Mouse (Mus musculus) lung, postnatal 25 days (tissue): ENCODE measurements at regions not wholly inside any gene's neighbourhood (a gene's known extent, or its start where the extent isn't known, plus 50 kb on each side); places are given as distances from the start of the nearest gene placed in this dataset.

Experiments used
- DNase-seq: peaks from one replicate; pipeline ENCODE4 v3.0.0; 2022; ENCODE audit warnings: low spot score

DNA sequence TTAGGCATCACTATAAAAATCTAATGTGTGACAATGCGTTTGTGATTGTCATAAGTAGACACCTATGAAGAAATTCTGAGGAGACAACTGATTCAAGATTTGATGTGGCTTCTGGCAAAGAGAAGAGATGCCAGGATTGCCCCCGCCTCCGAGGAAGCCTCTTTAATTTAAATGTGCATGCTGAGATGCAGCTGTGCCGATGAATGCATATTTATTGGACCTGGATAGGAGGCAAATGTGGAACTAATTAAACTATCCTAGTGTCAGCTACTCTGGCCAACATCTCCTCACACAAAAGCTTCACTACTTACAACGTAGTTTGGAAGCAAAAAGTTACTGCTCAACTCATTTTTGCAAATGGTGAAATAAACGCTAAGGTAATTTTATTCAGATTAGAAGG is 173.4 kb upstream of the Dph6 start:
- DNase-seq, result no peak

DNA sequence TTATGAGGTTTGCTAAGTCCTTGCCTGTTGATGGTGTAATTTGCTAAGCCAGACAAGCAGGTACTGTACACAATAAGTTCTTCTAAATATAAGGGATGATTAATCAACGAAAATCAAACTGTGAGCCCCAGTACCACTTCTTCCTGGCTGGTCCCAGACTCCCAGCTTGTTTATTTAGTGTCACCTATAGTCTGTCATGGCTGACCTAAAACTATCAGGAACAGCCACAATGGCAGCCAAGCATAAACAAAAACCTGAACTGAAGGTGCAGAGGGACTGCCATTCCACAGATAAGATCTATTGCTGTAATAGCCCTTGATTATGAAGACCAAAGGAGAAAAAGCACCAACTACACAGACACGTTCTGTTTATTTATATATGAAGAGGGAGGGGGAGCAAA is 180.9 kb upstream of the Dph6 start:
- DNase-seq, result no peak

DNA sequence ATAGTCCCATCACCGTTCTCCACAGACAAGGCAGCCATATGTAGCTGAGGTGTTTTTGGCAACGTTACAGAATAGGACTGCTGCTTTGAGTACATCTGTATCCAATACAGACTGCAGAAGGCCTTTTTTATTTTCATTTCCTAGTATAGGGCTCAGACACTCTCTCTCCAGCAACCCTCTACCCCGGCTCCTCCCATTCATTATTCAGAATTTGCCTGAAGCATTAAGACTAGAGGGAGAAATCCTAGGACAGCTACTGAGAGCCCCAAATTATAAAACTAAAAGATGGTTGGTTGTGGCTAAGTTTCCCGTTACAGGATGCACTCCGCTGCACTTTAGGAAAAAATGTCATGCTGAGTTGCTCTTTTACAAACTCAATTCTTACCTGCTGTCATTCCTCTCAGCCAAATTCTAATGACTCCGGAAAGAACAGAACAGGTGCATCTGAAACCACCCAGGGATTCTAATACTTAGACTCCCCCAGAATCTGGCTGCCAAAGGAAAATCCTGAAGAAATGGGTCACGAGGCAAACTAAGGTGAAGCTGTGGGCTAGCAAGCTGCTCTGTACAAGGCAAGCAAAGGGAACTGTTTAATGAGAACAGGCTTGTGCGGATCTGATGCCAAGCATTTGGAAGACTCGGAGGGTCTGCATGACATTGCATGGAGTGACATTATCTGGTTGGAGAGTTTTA is 189.1 kb upstream of the Dph6 start:
- DNase-seq, result no peak

- DNase-seq, result no peak
Observed at GRCm38 (mm10) chr2:114844389-114844771, 189.6 kb upstream of the Dph6 start.

- no peak for DNase-seq
Observed at GRCm38 (mm10) chr2:114848439-114848838, 193.7 kb upstream of the Dph6 start.

GRCm38 (mm10) chr2:114848914-114849313 is 194.2 kb upstream of the Dph6 start:
- DNase-seq, result no peak

- DNase-seq, result peak; percentile 64
Observed at GRCm38 (mm10) chr2:114853715-114854530, 199.2 kb upstream of the Dph6 start.

GRCm38 (mm10) chr2:114872272-114872671 is 217.5 kb upstream of the Dph6 start:
- no peak for DNase-seq

GRCm38 (mm10) chr2:114873090-114873489 is 218.3 kb upstream of the Dph6 start:
- DNase-seq, result no peak

GRCm38 (mm10) chr2:114879084-114879483 is 224.3 kb upstream of the Dph6 start:
- no peak for DNase-seq

- DNase-seq, result no peak
Observed at GRCm38 (mm10) chr2:114879784-114880183, 225.0 kb upstream of the Dph6 start.

DNA sequence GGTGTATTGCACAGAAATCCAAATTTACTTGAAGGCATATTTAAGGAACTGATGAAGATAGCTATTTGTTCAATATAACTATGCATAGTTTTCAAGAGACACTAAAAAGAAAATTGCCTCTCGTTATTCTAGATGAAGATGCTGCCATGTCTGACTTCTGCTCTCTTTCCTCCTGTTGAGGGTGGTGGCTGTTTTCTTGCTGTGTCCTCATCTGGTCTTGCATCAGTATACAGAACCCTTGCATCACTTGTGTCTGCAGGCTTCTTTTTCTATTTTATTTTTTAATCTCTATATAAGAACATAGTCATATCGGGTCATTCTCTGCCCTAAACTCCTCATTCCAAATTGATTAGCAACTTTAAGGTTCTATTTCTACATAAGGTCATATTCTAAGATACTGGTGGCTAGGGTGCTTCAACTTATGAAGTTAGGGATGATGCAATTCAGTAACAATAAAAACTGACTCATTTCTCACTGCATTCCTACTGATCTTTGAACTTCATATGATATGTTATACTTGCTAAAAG is 231.0 kb upstream of the Dph6 start:
- DNase-seq, result no peak

DNA sequence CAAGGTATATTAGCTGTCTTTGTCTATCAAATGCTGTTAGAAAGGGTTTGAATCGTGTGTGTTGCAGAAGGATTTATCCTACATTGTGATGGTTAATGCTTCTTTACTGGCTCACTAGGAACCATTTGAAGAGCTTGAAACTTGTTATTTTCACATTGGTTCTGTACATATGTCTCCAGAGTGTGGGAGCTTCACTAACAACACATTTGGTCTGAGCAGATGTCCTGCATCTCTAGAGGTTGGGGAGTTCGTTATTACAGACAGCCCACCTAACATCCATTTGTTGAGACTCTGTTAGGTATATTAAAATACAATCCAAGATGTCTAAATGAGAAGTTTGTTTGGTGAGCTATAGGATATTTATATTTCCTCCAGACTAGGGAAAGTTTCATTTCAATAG is 244.0 kb upstream of the Dph6 start:
- no peak for DNase-seq

- no peak for DNase-seq
Observed at GRCm38 (mm10) chr2:114911845-114912500, 257.2 kb upstream of the Dph6 start.

DNA sequence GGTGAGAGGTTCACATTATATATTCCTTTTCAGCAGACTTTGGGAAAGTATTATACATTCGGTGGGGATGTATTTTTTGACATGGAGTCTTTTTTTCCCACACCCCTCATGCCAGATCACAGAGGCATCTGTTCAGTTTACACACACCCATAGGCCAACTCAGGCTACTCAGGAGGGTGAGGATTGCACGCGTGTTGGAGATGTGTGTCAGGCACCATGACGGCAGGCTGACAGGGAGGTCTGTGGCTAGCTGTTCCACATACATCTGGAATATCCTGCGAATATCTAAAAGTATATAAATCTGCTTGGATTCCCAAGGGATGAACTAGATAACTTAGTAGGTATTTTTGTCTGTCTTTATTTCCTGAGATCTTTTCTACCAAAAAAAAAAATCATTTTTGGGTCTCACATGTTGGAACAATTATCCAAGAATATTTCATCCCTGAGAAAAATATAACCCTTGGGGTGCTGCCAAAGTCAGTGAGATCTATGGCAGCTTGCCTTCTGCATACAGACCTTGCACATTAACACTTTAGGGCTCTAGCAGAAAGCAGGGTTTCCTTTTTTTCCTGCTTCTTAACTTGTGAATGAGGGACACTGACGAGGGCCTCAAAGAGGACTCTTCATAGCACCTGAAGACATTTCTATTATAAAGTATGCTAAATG is 260.4 kb upstream of the Dph6 start:
- DNase-seq, result no peak

DNA sequence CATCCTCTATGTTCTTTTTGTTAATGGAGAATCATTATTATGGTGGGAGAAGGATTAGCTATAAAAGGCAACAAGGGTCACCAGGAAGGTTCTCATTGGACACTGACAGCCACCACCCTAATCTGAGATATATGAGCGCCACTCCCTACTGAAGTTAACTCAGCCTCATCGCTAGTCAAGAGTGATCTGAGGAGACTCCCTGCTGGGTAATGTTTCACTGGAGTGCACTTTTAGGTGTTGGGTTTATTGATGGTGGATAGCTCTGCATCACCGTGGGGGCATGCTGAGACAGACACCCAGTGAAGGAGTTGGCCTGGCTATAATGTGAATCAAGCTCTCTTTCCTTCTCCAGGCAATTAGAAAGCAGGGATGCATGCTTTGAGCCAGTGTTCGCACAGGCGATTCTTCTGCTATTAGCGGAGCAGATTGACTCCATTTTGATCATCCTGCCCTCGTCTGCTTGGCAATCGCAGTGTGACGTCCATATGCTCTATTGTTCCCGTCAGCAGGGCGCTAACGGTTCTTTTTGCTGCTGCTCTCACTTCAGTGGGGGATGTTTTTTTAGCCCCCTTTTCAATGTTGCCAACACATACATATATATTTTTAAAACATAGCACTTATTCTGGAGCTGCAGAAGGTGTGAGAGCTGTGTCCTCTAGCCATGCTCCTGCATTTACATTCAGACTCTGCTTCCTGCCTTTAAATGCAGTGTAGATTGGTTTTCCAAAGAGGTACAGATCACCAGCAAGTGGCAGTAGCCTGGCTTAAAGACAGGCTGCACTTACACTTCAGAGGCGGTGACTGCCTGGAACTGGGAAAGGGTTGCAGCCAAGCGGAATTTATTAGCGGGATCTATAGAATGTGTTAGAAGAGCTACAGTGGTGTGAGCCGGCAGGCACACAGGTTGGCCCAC is 263.9 kb upstream of the Dph6 start:
- DNase-seq, result no peak

GRCm38 (mm10) chr2:114923911-114924310 is 269.1 kb upstream of the Dph6 start:
- DNase-seq, result no peak

- DNase-seq, result no peak
Observed at GRCm38 (mm10) chr2:114935436-114935835, 280.7 kb upstream of the Dph6 start.

- DNase-seq, result no peak
Observed at GRCm38 (mm10) chr2:114938416-114939147, 283.8 kb upstream of the Dph6 start.

DNA sequence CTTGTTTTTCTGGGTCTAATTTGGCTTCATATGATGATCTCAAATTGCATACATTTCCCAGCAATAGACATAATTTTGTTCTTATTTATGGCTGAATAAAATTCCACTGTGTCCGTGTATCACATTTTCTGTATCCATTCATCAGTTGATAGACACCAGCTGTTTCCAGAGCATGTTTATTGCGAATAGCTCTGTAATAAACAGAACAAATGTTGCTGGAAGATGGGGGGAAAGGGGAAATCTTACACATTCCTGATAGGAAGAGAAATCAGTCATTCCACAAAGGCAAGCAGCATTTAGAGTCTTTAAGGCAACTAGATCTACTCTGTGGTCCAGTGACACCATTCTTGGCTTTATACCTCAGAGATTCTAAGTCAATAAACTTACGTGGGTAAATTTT is 311.3 kb upstream of the Dph6 start:
- no peak for DNase-seq

GRCm38 (mm10) chr2:114968651-114969050 is 313.9 kb upstream of the Dph6 start:
- DNase-seq, result no peak
